Mouse (Mus musculus) brain, embryonic 14.5 days (tissue): ENCODE results near the gene Slc39a1. TPM values are rescaled to one million over a fixed set of nuclear protein-coding genes. Genes with fewer than 3 reads are reported as not detected.
A peak's percentile ranks its signal among the peaks of the same experiment; 100 is the strongest.

ENCODE experiments used
- DNase-seq: peaks from one replicate; pipeline ENCODE4 v3.0.0-alpha.2; 2011; ENCODE audit warnings: low read depth
- CTCF ChIP-seq: fragments of 200-500 bp; IDR thresholded peaks from 2 replicates; pipeline ENCODE4 v1.5.1; 2012; ENCODE audit warnings: inconsistent platforms, mild to moderate bottlenecking, moderate library complexity, borderline replicate concordance; ENCODE audit not compliant: insufficient read depth, insufficient read length; ENCODE audit errors: extremely low read depth
- POLR2A ChIP-seq: fragments of 200-500 bp; IDR thresholded peaks from 2 replicates; pipeline ENCODE4 v1.6.1; 2012; ENCODE audit warnings: mild to moderate bottlenecking, inconsistent platforms, borderline replicate concordance; ENCODE audit not compliant: poor library complexity, insufficient read depth, insufficient read length, severe bottlenecking; ENCODE audit errors: extremely low read depth
- polyA plus RNA-seq: library from polyadenylated mRNA; depleted of rRNA; stranded (reverse); fragments of >200 nt; gene quantifications from 2 replicates; pipeline ENCODE4 v1.2.3, GENCODE M21; 2012; rRNA removed

Slc39a1 gene
- polyA plus RNA-seq, 1 experiment: 35.8 TPM

GRCm38 (mm10) chr3:90294064-90294440, 46.1 kb downstream of the Slc39a1 start:
- TF ChIP-seq POLR2A (no peak), CTCF (no peak)
- DNase-seq: peak; percentile 29

- TF ChIP-seq CTCF (no peak), POLR2A (no peak)
These were observed 46.7 kb downstream of the Slc39a1 start for GRCm38 (mm10) chr3:90294651-90295050.

More at GRCm38 (mm10) chr3:90294651-90295050, 46.7 kb downstream of the Slc39a1 start:
- DNase-seq: no peak

Other genes with a start within 250 kb of the Slc39a1 start
- 93.7 and 115 TPM in 2 replicates for gene Hax1, start 249.4 kb upstream of the Slc39a1 start, polyA plus RNA-seq
- gene 4933434E20Rik, start 196.5 kb upstream of the Slc39a1 start, polyA plus RNA-seq: 93.7 and 97.7 TPM in 2 replicates
- gene Ubap2l, start 195.5 kb upstream of the Slc39a1 start, polyA plus RNA-seq: 155 and 184 TPM in 2 replicates
- gene Tpm3, start 175.5 kb upstream of the Slc39a1 start, polyA plus RNA-seq: 205 and 222 TPM in 2 replicates
- 1.8 and 2.3 TPM in 2 replicates for gene Nup210l, start 144.0 kb upstream of the Slc39a1 start, polyA plus RNA-seq
- 2,101 and 2,543 TPM in 2 replicates for gene Rps27, start 34.5 kb upstream of the Slc39a1 start, polyA plus RNA-seq
- gene Rab13, start 34.5 kb upstream of the Slc39a1 start, polyA plus RNA-seq: 14.5 and 16.4 TPM in 2 replicates
- 48.4 and 76.8 TPM in 2 replicates for gene Jtb, start 16.6 kb upstream of the Slc39a1 start, polyA plus RNA-seq
- gene Creb3l4, start 4.7 kb upstream of the Slc39a1 start, polyA plus RNA-seq: 1.3 and 2.4 TPM in 2 replicates
- gene Crtc2, start 6.0 kb downstream of the Slc39a1 start, polyA plus RNA-seq: 62.1 and 72.8 TPM in 2 replicates
- gene Dennd4b, start 17.0 kb downstream of the Slc39a1 start, polyA plus RNA-seq: 29.3 and 30.7 TPM in 2 replicates
- gene Gatad2b, start 45.0 kb downstream of the Slc39a1 start, polyA plus RNA-seq: 27.3 and 52.6 TPM in 2 replicates
- 52.9 and 55.5 TPM in 2 replicates for gene Slc27a3, start 141.8 kb downstream of the Slc39a1 start, polyA plus RNA-seq
- 56.0 and 66.1 TPM in 2 replicates for gene Ints3, start 185.4 kb downstream of the Slc39a1 start, polyA plus RNA-seq
- 5.8 and 7.5 TPM in 2 replicates for gene Npr1, start 217.7 kb downstream of the Slc39a1 start, polyA plus RNA-seq
- 183 TPM in 2 replicates for gene Ilf2, start 228.0 kb downstream of the Slc39a1 start, polyA plus RNA-seq
- gene Snapin, start 242.9 kb downstream of the Slc39a1 start, polyA plus RNA-seq: 45.1 and 54.1 TPM in 2 replicates